Comparison of ENCODE assay signal across 9 mouse cellular contexts in genomic region chr13:33079391-33079790, GRCm38 (mm10). TPM values are rescaled to one million over a fixed set of nuclear protein-coding genes. Genes with fewer than 3 reads are reported as not detected.
DNase-seq lines count a peak whose midpoint lies in the region; ATAC-seq and TF ChIP-seq lines count a peak whose summit lies in the region.
"Had no signal": no experiment of that assay in that cellular context is flagged by ENCODE, and none has a peak within 500 bp of the region (broad histone marks: within the 10 kb centered on the region; RNA-seq: fewer than 3 reads in every experiment).

No protein-coding gene starts in this region.

- no peaks in the 10 kb centered on the region for H3K27me3 ChIP-seq in cerebellum, adult 2 months (ENCODE audit: control insufficient read depth, insufficient read depth, low read length)
- H3K27me3 ChIP-seq in megakaryocyte, embryonic 14.5 days (replicated peaks), result peaks cover 22% of the 10 kb centered on the region
- no peaks in the 10 kb centered on the region for H3K27me3 ChIP-seq in heart, embryonic 16.5 days (ENCODE audit: control insufficient read depth, insufficient read depth, low read length)
- no peaks in the 10 kb centered on the region for H3K27me3 ChIP-seq in midbrain, embryonic 14.5 days (ENCODE audit: control insufficient read depth, insufficient read depth, low read length)

- TF ChIP-seq CTCF in cerebellum, adult 2 months (IDR thresholded peaks at IDR 0.05; ENCODE audit: borderline replicate concordance, insufficient read depth, low read depth, low read length), result peak; percentile 38; the same call in 1 of the 2 replicates

- TF ChIP-seq POLR2A in cerebellum, adult 2 months (IDR thresholded peaks at IDR 0.05; ENCODE audit: borderline replicate concordance, insufficient read depth, low read length), result no peak

- peak overlapping the region; percentile 64 for H3K9ac ChIP-seq in heart, embryonic 16.5 days (ENCODE audit: low read length)
- H3K9ac ChIP-seq in midbrain, embryonic 14.5 days (replicated peaks; ENCODE audit: low read length), result no peak overlapping the region

- peak overlapping the region; percentile 64 for H3K4me2 ChIP-seq in heart, embryonic 16.5 days (ENCODE audit: low read depth, low read length)
- H3K4me2 ChIP-seq in midbrain, embryonic 14.5 days (ENCODE audit: low read length), result no peak overlapping the region

- ATAC-seq in megakaryocyte, adult 5-6 weeks (ENCODE audit: poor library complexity, severe bottlenecking), result no peak
- no peak for ATAC-seq in heart, embryonic 16.5 days (replicated peaks; ENCODE audit: extremely low read depth, insufficient read depth, low FRiP score)
- peak; percentile 56; the same call in 1 of the 2 replicates for ATAC-seq in midbrain, embryonic 14.5 days (ENCODE audit: low FRiP score, low TSS enrichment)

- peaks cover 7% of the 10 kb centered on the region for H3K4me1 ChIP-seq in cerebellum, adult 2 months (ENCODE audit: control insufficient read depth, insufficient read depth, low read length)
- peaks cover 25% of the 10 kb centered on the region for H3K4me1 ChIP-seq in megakaryocyte, embryonic 14.5 days
- H3K4me1 ChIP-seq in heart, embryonic 16.5 days (ENCODE audit: control insufficient read depth, insufficient read depth, low read length), result peaks cover 3% of the 10 kb centered on the region; the same call in 1 of the 2 replicates
- H3K4me1 ChIP-seq in midbrain, embryonic 14.5 days (ENCODE audit: control insufficient read depth, insufficient read depth, low read length), result no peaks in the 10 kb centered on the region

- DNase-seq in cerebellum, adult 2 months, result peak in 1 of 2 experiments; percentile 11
- no peak for DNase-seq in cerebellum, postnatal 4 days (ENCODE audit: low spot score in 2 of 2)
- peak; percentile 54 for DNase-seq in midbrain, embryonic 14.5 days
- no peak for DNase-seq in testis, postnatal 14 days (ENCODE audit: low spot score)
- no peak for DNase-seq in urinary bladder, postnatal 10 days (ENCODE audit: low spot score)

- H3K4me3 ChIP-seq in cerebellum, adult 2 months (replicated peaks; ENCODE audit: insufficient read depth, low read depth, low read length), result no peak overlapping the region
- H3K4me3 ChIP-seq in megakaryocyte, embryonic 14.5 days (replicated peaks), result peak overlapping the region; percentile 64
- H3K4me3 ChIP-seq in heart, embryonic 16.5 days (ENCODE audit: low read length), result peak overlapping the region; percentile 33
- no peak overlapping the region for H3K4me3 ChIP-seq in midbrain, embryonic 14.5 days (replicated peaks; ENCODE audit: low read depth, low read length)

- H3K27ac ChIP-seq in cerebellum, adult 2 months (ENCODE audit: insufficient read depth, low read length), result no peak overlapping the region
- no peak overlapping the region for H3K27ac ChIP-seq in heart, embryonic 16.5 days (ENCODE audit: low read length)
- no peak overlapping the region for H3K27ac ChIP-seq in midbrain, embryonic 14.5 days (replicated peaks; ENCODE audit: low read depth, low read length)

- WGBS in cerebellum, adult 2 months, result 21% methylated on average over 6 of the region's 6 CpGs
- 13% methylated on average over 6 of the region's 6 CpGs for WGBS in heart, embryonic 16.5 days
- 25% methylated on average over 6 of the region's 6 CpGs for WGBS in midbrain, embryonic 14.5 days

- no peaks in the 10 kb centered on the region for H3K36me3 ChIP-seq in megakaryocyte, embryonic 14.5 days (replicated peaks; ENCODE audit: low read length)
- no peaks in the 10 kb centered on the region for H3K36me3 ChIP-seq in heart, embryonic 16.5 days (ENCODE audit: control insufficient read depth, insufficient read depth)
- no peaks in the 10 kb centered on the region for H3K36me3 ChIP-seq in midbrain, embryonic 14.5 days (ENCODE audit: control insufficient read depth, insufficient read depth, low read length)

- H3K9me3 ChIP-seq in megakaryocyte, embryonic 14.5 days, result no peaks in the 10 kb centered on the region
- no peaks in the 10 kb centered on the region for H3K9me3 ChIP-seq in heart, embryonic 16.5 days (replicated peaks; ENCODE audit: control insufficient read depth, low read length)
- no peaks in the 10 kb centered on the region for H3K9me3 ChIP-seq in midbrain, embryonic 14.5 days (ENCODE audit: control insufficient read depth, low read length)

RNA-seq across cellular contexts. Expression of gene Serpinb1b, which starts 1.0 kb away (rescaled TPM):
- polyA plus RNA-seq in cerebellum, adult 2 months (2012; rRNA removed), result 9.1 and 10.3 TPM in 2 replicates
- not detected in 2 replicates for polyA plus RNA-seq in megakaryocyte, embryonic 14.5 days (2012; ENCODE audit: insufficient read depth, low replicate concordance)
- total RNA-seq in megakaryocyte, adult 5-6 weeks (2015), result 0.07 TPM in 1 of 2 replicates, not detected in the other
- total RNA-seq in megakaryocyte, adult 5-6 weeks (2017), result 0.12 TPM in 1 of 2 replicates, not detected in the other
- polyA plus RNA-seq in heart, embryonic 16.5 days (2015; fragmentation: Nextera tagmentation; extraction: Ambion mirVana), result 0.09 and 0.21 TPM in 2 replicates
- polyA plus RNA-seq in midbrain, embryonic 14.5 days (2014; fragmentation: Nextera tagmentation; extraction: Ambion mirVana), result 0.84 and 1.3 TPM in 2 replicates
- total RNA-seq: heart, postnatal 14 days had no signal

RNA-seq across cellular contexts. Expression of gene Serpinb9b, which starts 52.2 kb away (rescaled TPM):
- 0.03 and 0.05 TPM in 2 replicates for polyA plus RNA-seq in cerebellum, adult 2 months (2012; rRNA removed)
- polyA plus RNA-seq in megakaryocyte, embryonic 14.5 days (2012; ENCODE audit: insufficient read depth, low replicate concordance), result 0.12 TPM in 1 of 2 replicates, not detected in the other
- 0.27 TPM in 1 of 2 replicates, not detected in the other for total RNA-seq in megakaryocyte, adult 5-6 weeks (2015)
- total RNA-seq in megakaryocyte, adult 5-6 weeks (2017), result not detected in 2 replicates
- polyA plus RNA-seq in heart, embryonic 16.5 days (2015; fragmentation: Nextera tagmentation; extraction: Ambion mirVana), result 0.33 and 0.47 TPM in 2 replicates
- polyA plus RNA-seq in midbrain, embryonic 14.5 days (2014; fragmentation: Nextera tagmentation; extraction: Ambion mirVana), result 0.62 TPM in 1 of 2 replicates, not detected in the other

Comparison
In these comparisons a context has a peak if more than half of its experiments do, and no peak if none do; other contexts are left out.
1. H3K4me3 ChIP-seq: peak in megakaryocyte, embryonic 14.5 days (single experiment) and heart, embryonic 16.5 days (single experiment); none in cerebellum, adult 2 months (single experiment) and midbrain, embryonic 14.5 days (single experiment).